Mouse (Mus musculus) ovary, postnatal 14 days (tissue): ENCODE measurements around the gene Ppwd1.
A peak's percentile ranks its signal among the peaks of the same experiment; 100 is the strongest.
"Not testable (repeated sequence)": the region's sequence is repeated elsewhere in the genome, so short reads cannot be mapped to it uniquely, and the experiment has no call there.

Source experiments
- DNase-seq: peaks from one replicate; pipeline ENCODE4 v3.0.0; 2022; ENCODE audit warnings: low spot score

Gene Ppwd1

DNA sequence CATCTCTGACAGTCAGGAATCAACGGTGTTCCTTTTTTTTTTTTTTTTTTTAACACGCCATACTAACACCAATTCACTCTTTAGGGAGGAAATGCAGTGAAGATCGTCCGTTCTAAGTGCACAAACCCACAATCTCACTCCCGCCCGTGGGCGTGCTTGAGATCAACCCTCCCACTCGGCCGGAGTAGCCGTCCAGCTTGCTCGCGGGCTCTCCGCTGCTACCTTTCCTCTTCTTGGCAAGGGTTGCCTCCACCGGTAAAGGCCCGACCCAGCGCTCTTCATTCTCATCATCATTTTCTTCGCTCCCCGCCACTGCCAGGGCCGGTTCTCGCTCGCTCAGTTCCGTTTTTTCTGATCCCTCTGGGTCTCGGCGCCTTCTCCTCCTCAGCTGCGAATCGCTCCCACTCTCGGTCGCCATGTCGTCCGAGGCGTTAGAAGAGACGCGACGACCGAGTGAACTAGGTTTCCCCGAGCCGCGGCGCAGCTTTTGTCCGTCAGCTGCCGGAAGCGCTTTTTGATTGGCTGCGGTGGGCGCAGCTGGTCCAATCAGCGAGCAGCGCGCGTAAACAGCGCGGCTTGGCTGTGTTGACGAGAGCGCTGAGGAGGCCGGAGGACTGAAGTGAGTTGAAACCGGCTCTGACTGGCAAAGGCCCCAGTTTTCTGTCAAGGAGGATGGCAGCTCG lies at the start of gene Ppwd1, which contains the start of gene Cenpk:
TSS of gene Ppwd1 (minus strand) at position 460 of the 683 bp plus-strand sequence.
TSS of gene Cenpk (plus strand) at position 228 of the 683 bp plus-strand sequence.
- DNase-seq: peak; percentile 97

DNA sequence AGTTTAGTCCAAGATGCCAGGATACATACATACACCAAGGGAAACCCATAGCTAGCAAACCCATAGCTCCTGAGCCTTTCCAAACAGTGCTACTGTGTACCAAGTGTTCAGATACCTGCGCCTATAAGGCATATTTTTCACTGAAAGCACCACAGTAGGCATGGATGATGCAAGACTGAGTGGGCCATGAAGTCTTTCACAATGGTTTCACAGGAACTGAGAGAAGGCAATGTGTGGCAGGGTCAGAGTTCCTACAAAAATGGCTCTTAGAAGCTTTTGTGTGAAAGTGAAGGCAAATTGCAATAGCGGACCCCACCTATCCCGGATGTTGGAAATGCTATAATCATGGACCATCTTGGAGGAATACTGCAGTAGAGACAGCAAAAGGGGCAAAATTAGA lies 30.4 kb upstream of the Ppwd1 start:
- no peak for DNase-seq

DNA sequence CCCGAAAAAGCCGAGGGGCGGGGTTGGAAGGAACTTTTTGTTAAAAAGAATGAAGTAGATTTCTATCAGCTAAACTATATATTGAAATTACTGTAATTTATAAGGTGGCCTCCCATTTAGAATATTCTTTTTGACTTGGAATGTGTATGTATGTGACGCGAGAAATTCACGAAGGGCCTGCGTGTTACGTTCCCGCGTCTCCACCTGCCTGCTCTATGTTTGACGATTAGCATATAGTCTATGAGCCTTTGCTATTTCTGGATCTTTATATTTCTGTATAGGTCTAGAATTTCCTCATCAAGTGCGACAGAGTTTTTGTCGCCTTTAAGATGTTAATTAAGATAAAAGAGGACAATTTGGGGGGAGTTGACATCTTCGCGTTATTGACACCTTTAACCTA lies 538 bp upstream of the Ppwd1 start:
- DNase-seq: no peak

DNA sequence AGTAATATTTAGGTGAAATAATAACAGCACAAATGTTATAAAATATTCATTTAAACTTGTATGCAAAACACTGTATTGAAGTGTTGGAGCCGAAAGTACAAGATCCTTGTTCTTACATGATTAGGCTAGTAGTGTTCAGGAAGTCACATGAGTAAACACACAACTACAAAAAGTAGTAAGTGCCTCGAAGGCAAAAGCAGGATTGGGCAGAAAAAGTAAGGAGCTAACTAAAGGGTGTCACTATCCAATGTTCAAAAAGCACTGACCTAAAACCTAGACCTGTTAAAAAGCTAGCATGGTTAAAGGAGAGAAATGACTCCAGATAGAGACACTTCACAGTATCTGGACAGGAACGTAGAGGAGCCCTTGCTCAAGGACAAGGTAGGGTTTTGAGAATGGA lies 1.2 kb downstream of the Ppwd1 start:
- no peak for DNase-seq

DNA sequence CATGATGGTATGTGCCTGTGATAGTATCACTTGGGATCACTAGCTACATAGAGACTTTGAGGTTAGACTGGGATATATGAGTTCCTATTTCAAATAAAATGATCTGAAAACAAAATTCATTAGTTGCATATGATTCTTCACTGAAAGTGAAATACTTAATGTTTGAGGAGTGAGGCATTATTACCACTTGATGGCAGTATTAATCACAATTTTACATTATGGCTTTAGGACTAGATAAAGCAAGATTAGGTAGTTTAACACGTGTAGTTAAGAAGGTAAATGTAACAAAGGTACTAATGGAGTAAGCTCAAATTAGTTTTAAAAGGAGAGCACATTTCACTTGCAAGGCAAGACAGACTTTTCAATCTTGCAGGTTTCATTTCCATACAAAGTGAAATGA lies 24.3 kb downstream of the Ppwd1 start:
- DNase-seq: no peak

DNA sequence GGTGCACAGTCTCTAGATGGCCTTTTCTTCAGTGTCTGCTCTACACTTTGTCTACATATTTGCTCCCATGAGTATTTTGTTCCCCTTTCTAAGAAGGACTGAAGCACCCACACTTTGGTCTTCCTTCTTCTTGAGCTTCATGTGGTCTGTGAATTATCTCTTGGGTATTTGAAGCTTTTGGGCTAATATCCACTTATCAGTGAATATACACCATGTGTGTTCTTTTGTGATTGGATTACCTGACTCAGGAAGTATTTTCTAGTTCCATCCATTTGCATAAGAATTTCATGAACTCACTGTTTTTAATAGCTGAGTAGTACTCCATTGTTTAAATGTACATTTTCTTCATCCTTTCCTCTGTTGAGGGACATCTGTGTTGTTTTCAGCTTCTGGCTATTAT lies 32.8 kb downstream of the Ppwd1 start:
- not testable (repeated sequence) for DNase-seq

DNA sequence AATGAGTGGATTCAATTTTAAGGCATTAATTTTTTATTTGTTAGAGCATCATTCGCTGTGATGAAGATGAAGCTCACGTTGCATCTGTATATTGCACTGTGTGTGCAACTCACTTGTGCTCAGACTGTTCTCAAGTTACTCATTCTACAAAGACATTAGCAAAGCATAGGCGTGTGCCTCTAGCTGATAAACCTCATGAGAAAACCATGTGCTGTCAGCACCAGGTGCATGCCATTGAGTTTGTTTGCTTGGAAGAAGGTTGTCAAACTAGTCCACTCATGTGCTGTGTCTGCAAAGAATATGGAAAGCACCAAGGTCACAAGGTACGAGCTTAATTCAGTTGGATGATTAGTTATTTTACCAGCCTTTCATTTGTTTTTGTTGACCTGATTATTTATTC lies 41.3 kb downstream of the Ppwd1 start:
- no peak for DNase-seq

DNA sequence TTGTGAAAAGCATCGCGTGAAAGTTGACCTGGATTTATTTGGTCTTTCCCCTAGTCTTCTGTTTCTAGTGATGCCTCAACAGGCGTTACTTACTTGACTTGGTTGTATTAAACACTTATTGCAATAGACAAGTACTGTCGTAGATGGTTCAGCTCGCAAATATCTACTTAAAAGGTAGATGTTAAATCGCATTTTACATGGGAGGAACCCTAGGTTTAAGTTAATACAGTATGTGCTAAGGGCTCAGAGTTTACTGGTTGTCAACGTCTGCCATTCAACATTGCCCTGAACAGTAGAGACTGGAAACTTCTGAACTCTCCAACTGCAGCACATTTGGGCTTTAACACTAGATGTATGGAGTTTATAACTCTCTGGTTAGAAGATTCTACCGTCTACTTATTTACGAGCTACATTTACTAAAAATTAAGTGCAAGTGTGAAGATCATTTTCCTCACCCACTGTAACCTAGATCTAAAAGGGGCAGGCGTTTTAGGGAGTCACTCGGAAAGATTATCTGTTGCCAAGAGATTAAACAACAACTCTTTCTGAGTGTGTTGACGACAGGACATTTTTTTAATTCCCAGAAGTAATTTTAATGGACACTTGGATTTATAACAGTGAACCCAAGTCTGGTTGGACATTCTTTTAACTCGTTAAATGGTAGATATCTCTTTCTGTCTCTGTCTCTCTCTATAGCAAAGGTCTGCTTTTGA lies 49.3 kb downstream of the Ppwd1 start:
- no peak for DNase-seq

DNA sequence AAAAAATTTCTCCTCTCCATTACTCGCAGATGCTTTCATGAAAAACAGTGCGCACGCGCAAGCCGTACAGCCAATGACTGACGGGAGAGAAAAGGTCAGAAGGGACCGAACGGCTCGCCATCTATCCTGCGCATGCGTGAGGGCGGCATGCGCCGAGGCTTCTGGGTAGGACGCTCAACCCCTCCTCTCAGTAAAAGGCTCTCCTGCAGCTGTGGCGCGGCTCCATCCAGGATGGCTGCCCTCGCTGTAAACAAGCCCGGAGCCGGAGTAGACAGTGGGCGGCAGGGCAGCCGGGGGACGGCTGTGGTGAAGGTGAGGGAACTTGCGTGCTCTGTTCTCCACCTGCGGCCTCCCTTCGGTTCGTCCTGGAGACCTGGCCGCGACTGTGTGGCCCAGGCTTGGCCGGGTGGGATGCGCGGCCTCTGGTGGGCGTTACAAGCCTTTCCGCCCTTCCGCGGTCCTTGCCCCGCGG lies 50.0 kb downstream of the Ppwd1 start, which contains the start of gene Trim23:
TSS of gene Trim23 (plus strand) at position 148 of the 472 bp plus-strand sequence.
- DNase-seq: peak; percentile 92

DNA sequence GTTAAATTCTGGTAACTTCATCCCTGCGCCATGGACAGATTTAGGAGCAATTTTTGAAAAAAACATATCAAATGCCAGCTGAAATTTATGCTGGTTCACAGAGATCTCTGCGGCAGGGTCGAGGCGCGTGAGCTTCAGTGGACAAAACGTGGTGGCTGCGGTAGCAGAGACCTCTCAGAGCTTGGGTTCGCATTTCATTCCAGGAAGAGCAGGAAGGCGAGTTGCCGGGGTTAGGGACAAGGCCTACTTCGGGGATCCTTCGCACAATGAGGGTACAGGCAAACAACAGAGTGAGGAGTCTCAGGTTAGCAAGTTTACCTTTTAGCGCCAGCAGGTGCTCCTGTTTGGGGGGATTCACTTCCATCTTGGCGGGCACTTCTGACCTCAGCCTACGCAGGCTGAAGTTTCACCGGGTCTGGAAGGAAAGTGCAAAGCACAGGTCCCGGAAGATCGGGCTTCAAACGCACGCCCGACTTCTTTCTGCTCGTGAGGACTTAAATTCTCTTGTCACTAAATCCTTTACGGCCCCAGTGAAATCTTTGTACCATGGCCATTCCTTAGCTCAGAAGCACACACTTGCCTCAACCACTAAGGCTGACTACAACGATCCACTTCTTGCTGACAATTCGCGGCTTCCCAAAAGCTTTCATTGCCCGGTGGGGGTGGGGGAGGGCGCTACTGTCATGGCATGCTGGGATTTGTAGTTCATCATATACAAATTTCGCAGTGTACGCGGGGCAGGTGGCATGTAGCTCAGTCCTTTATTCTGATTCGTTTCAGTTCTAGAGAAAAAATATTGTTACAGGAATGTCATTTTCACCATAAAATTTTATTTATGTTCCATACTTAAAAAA lies 50.6 kb downstream of the Ppwd1 start, which contains the start of gene Trappc13:
TSS of gene Trappc13 (minus strand) at position 674 of the 854 bp plus-strand sequence.
- DNase-seq: peak; percentile 67

DNA sequence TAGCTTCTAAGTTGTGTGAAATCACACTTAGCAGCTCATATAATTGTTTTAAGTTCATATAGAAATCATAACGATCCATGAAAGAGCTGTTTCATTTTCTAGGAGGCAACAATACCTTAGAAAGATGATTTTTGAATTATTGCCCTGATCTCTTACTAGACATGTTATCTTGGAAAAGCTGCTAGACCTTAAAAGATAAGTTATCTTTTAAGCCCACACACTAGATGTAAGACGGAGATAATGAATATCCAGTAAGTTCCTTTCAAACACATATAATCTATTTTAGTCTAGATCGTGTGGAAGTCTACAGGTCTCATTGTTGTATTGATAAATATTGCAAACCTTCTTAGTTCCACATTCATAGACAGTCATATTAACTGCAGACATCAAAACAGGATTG lies 51.8 kb downstream of the Ppwd1 start:
- no peak for DNase-seq

DNA sequence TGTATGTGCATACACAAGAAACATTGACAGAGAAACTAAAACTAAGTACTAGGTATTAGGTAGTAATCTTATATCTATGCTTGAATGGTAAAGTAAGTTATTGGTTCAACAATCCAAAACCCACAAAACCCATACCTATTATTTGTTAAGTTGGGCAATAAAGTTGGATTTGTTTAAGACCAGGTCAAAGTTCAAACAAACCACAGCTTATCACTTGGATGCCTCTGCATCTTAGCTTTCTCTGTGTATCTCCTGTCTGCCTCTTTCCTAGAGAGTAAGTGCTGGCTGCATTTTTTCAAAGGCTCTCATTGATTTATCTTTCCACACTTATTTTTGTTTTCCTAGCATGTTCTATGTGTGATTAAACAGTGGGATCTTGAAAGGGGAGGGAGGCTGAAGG lies 56.1 kb downstream of the Ppwd1 start:
- no peak for DNase-seq

DNA sequence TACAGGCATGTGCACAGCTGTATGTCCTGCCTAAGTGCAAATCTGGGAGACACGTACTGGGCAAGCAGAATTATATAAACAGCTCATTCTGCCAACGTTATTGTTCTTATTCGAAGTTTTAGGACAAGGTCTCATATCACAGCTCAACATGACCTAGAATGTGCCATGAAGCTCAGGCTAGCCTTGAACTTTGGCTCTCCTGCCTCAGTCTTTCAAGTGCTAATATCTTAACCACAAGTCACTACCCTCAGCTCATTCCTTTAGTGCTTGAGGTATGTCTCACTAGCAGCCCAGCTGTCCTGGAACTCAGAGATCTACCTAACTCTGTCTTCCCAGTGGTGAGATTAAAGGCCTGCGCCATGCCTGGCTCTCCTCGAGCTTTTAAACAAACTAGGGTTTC lies 56.9 kb downstream of the Ppwd1 start:
- no peak for DNase-seq

DNA sequence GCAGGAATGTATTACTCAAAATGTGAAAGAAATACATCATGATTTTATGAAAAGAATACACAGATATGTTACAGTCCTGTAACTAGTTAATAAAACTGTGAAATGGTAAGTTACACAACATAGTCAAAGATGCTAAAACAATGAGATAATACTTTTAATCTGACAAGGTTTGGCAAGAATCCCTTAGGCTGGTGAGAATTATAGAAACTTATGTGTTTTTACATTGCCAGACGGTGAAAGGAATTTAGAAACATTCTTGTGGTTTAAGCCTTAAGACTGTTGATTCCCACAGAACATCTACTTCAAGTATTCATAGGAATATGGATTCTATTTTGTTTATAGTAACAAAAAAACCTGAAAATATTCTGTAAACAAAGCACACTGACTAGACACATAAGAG lies 73.0 kb downstream of the Ppwd1 start:
- DNase-seq: no peak
